Mouse (Mus musculus): Measurements from ENCODE around the gene Hoxb1. TPM values are rescaled to one million over a fixed set of nuclear protein-coding genes. Genes with fewer than 3 reads are reported as not detected.

The Hoxb1 gene
- total RNA-seq, 2 experiments from 2014 or later: not detected

DNA sequence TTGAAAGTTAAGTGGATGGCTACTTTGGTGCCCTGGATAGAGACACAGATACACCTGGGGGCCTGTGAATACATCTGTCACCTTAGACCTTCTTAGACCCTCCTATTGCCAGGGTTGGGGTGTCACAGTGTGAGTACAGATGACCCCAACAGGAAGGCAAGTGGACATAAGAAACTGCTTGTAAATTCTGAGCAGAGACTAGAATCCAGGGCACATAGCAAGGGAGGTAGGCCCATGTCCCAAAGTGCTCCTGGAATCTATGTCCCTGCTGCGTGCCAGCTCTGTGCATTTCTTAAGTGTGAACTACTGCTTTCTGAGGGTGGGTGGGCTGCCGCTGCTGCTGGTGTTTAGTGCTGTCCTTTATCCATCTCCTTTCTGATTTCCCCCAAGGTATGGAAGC lies 14.8 kb upstream of the Hoxb1 start:
- no peak for DNase-seq

DNA sequence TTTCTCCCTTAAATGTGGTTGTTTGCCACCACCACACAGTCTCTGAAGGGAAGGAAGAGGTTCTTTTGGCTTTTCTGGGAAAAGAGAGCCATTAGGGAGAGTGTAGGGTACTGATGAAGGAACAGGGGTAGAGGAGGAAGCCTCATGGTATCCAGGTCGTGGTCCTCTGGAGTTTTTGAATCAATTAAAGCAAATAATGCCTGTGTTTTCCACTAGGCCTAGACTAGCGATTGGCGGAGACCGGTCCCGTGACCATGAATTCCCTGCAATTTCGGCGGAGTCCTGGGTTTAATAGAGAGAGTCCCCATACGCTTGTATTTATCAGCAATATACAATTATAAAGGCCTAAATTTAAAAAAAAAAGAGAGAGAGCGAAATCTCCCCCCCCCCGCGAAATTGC lies 14.2 kb upstream of the Hoxb1 start:
- DNase-seq: no peak

DNA sequence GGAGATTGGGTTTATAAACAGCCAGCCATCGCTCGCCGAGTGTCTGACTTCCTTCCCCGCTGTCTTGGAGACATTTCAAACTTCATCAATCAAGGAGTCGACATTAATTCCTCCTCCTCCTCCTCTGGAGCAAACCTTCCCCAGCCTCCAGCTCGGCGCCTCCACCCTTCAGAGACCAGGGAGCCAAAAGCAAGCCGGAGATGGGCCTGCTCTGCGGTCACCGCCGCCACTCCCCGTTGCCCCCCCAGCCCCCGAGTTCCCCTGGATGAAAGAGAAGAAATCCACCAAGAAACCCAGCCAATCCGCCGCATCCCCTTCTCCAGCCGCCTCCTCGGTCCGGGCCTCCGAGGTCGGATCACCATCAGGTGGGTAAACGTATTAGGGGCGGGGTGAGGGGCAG lies 13.7 kb upstream of the Hoxb1 start:
- DNase-seq: peak; percentile 24

DNA sequence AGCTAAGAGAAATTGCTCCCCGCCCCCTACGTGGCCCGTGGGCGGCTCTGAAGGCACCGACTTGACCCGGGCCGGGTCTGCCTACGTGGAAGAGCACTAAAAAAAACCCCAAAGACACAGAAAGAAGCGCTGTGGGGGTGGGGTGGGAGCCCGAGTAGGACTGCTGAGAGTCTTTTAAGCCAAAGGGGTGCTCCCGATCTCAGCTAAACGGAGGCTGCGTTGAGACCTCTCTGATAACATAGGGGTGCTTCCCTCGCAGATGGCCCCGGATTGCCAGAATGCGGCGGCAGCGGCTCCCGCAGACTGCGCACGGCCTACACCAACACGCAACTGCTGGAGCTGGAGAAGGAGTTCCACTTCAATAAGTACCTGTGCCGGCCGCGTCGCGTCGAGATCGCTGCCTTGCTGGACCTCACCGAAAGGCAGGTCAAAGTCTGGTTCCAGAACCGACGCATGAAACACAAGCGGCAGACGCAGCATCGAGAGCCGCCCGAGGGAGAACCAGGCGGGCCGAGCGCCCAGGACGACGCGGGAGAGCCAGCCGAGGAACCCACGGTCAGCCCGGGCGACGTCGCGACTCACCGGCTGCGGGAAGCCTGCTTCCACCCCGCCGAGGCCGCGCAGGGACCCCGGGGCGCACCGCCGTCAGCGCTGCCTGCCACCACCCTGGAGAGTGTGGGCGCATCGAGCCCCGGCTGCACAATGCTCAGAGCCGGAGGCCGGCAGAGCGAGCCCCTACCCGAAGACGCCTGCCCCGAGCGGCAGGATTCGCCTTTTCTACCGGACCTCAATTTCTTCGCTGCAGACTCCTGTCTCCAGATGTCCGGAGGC lies 12.6 kb upstream of the Hoxb1 start:
- peak; percentile 33 for DNase-seq

DNA sequence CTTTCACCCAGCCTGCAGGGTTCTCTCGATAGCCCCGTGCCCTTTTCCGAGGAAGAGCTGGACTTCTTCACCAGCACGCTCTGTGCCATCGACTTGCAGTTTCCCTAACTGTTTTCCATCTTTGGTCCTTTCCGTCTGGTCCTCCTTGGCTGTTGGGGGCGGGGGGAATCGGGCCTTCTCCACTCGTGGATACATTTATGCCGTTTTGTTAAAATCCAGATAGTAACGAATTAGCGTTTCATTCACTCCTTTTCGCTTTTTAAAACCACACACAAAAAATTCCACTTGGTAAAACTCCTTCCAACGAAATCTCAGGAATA lies 12.1 kb upstream of the Hoxb1 start:
- peak; percentile 21 for DNase-seq

DNA sequence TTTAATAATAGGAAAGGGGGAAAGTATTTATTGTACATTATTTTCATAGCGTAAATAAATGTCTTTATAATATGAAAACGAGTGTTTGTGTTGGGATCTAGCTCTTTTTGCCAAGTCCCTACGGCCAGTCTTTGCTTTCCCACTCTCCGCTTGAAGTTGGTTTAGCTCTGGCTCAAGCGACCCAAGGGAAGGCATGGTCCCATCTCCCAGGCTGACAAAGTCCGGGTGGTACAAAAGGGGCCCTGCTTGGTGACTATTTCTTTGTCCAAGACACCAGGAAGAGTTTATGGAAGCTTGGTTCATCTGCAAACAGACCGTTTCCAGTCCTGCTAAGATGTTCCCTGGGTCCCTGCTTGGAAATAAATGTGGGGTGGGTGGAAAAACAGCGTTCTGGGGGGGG lies 11.6 kb upstream of the Hoxb1 start:
- DNase-seq: no peak

DNA sequence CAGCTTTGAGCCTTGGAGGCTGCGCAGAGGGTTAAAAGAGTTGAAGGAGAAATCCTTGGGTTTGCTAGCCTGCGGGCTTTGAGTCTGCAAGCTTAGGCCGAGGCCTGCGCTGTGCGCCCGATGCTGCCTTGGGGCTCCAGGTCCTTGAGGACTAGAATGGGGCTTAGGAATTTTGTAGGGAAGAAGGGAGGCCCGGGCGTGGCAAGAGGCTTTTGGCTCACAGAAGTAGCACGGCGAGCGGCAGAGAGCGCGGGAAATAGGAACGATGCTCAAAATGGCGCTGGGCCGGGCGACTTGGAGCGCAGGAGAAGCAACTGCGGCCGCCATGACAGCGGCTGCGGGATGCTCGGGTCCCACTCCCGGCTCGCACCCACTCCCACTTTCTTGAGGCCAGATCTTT lies 11.2 kb upstream of the Hoxb1 start:
- peak; percentile 22 for DNase-seq

DNA sequence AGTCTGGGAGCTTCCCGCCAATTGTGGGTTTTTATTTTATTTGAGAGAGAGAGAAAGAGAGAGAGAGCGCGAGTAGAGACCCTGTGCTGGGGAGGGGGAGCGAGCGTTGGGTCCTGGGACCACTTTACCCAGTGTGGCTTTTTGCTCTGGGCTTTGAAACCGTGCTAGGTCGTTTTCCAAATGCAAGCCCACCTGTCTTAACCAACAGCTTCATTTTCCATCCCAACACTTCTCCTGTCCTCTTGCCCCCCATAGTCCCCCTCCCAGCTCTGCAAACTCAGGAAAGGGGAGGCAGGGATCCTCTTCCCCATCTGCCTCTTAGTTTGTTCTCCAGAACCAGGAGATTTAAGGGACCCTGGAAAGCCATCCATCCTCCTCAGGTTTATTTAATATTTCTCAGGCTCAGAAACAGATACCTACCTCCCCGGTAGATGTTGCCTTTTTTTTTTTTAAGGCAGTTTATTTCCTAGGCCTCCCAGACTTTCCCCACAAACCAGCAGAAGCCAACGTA lies 10.7 kb upstream of the Hoxb1 start:
- DNase-seq: no peak

DNA sequence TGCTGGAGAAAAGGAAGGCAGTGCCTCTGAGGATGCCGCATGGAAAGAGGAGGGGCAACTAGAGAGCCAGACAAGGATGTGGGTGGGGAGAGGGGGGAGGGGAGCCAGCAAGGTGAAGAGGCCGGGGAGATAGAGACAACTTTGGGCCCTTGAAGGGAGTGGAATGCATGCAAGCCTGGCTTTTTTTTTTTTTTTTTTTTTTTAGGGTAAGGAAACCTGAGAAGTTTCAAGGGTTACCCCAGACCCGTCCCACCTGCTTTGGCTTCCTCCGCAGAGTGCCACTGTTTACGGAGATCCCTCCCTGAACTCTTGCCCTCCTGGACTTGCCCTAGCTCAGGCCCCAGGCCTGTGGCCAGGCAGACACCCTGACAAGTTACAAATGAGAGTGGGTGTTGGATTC lies 1.7 kb upstream of the Hoxb1 start:
- no peak for DNase-seq

DNA sequence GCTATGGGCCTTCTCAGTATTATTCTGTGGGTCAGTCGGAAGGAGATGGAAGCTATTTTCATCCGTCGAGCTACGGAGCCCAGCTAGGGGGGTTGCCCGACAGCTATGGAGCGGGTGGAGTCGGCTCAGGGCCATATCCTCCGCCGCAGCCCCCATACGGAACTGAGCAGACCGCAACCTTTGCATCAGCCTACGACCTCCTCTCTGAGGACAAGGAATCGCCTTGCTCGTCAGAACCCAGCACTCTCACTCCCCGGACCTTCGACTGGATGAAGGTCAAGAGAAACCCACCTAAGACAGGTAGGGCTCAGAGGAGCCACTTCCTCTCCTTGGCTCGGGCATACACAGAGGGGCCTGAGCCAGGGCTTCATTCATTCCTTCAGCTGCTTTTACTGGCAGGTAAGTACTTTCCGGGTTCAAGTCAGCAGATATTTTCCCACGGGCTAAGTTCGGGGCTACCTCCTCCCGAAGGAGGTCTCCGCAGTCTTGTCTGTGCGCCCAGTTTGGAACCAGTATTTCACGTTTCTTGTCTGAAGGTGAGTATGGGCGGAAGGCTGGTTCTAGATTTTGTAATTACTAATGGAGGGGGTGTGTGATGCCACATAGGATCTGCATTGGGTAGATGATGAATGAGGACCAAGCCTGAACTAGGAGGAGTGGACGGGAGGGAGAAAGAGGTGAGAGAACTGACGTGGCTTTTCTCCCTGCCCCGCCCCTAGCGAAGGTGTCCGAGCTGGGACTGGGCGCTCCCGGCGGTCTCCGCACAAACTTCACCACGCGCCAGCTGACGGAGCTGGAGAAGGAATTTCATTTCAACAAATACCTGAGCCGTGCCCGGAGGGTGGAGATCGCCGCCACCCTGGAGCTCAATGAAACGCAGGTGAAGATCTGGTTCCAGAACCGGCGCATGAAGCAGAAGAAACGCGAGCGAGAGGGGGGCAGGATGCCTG lies 815 bp downstream of the Hoxb1 start:
- DNase-seq: no peak

DNA sequence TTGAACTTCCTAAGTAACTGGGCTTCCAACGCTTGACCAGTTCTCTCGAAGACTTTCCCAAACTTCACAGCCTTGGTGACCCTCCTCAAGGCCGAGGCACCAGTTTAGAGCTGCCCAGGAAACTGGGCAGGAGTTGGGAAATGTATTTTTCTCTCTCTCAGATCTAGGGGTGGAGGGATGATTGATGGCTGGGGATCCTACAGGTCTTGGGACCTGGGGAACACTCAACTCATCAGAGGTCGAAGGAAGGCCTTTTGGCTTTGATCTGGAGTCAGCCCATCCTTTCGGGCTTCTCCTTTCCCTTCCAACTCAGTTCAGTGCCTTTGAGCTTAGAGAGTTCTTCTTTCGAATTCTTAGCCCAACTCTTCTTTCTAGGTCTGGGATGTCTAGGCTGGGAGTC lies 1.6 kb downstream of the Hoxb1 start:
- DNase-seq: no peak

DNA sequence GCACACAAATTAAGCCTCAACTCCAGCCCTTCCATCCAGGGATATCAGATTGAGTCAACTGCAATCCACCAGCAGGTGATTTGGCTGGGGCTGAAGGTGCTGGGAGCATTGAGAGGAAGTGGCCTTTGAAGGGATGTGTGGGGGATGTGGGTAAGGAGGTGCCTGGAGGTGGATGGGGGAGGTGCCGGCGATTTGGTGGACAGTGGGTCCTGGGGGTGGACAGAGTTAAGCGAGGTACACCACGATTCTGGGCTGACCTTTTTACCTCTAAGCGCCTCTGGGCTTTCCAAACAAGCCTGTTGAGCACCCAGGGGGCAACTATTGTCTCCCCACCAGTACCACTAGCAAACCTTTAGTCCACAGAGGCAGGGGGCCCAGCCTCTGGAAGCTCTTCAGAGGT lies 3.1 kb downstream of the Hoxb1 start:
- no peak for DNase-seq

DNA sequence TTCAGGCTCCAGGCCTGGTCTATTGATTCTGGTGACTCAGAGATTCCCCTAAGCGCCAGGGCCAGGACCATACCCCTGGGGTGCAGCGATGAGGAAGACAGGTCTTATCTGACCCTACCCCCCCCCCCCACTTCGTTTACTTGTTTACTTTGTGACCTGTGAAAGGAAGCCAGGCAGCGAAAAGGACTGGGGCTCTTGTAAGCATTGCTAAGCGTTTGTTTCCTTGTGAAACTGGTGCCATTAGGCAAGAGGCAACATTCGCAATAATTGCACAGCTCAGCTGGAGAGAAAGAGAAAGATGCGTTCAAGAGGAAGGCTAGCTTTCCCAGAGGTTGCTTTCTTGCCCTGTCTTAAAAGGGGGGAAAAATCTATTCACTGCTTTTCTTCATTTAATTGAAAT lies 3.6 kb downstream of the Hoxb1 start:
- DNase-seq: no peak

DNA sequence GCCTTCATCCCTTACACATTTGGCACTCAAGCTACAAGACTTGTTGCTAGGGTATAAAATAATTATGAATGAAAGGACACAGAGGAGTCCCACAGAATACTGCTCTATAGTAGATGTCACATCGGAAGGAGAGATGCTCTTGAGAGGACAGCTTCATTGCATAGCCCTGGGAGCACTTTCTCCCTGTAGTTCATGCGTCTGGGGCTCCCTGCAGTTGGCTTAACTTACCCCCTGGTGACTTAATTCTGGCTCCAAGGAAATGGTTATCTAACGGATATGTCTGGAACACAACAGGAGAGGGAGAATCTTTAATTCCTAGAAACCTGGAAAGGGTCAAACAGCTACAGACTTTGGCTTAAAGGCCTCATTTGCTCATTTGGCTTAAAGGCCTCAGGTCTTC lies 6.2 kb downstream of the Hoxb1 start:
- DNase-seq: no peak

DNA sequence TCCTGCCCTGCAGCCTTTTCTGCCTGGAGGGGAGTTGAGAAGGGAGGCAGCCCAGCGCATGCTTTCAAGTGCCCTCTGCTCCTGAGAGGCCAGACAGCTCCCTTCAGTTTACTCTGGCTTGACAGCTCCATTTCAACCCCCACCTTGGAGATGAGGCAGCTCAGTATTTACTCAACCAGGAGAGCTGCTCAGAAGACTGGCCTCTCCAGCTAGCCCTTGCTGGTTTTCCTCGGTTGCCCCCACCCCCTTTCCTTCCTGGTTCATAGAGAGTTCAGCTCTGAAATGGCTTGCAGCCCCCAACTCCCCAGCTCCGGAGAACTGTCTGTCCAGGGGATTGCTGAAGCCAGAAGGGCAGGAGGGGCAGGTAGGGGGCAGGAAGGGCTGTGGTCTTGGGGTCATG lies 7.0 kb downstream of the Hoxb1 start:
- no peak for DNase-seq

DNA sequence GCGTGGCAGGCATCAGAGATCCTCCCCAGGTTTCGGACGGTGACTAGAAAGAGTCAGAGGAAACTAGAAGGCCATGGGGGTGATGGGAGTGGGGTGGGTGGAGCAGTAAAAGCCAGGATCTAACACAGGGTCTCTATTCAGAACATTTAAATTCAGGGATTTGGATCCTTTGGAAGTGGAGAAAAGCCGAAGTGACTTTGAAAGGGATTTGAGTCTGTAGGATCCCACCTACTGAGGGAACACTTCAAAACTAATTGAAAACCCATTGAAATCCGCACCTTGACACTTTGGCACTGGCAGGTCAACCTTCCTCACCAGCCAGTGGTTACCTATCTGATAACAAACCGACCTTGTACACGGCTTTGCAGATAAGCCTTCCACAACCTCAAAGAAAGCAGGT lies 9.3 kb downstream of the Hoxb1 start:
- no peak for DNase-seq

DNA sequence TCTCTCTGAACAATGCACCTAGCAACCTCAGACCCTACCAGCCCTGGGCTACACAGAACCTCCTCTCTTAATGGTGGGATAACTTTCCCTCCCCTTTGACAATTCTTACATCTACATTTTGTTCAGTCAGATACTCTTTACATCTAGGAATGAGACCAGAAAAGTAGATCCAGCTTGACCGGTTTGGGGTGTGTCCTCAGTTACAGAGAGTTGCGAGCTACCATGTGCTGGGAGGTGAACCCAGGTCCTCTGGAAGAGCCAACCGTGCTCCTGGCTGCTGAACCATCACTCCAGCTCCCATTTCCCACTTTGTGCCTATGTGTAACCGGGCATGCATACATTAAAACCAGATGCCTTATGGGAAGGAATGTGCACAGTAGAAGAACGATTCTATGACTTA lies 17.8 kb downstream of the Hoxb1 start:
- no peak for DNase-seq

DNA sequence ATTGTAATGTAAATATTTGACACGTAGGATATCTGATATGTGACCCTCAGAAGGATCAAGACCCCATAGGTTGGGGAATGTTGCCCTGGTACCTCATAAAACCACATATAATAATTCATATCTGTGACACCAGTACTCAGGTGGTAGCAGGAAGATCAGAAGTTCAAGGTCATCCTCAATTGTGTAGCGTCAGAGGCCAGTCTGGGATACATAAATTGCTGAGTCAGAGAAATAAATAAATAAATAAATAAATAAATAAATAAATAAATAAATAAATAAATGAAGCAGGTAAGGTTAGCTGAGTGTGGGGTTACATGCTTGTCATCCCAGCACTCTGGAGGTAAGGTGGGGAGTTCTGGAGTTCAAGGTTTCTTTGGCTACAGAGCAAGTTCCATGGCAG lies 22.1 kb downstream of the Hoxb1 start:
- DNase-seq: no peak

DNA sequence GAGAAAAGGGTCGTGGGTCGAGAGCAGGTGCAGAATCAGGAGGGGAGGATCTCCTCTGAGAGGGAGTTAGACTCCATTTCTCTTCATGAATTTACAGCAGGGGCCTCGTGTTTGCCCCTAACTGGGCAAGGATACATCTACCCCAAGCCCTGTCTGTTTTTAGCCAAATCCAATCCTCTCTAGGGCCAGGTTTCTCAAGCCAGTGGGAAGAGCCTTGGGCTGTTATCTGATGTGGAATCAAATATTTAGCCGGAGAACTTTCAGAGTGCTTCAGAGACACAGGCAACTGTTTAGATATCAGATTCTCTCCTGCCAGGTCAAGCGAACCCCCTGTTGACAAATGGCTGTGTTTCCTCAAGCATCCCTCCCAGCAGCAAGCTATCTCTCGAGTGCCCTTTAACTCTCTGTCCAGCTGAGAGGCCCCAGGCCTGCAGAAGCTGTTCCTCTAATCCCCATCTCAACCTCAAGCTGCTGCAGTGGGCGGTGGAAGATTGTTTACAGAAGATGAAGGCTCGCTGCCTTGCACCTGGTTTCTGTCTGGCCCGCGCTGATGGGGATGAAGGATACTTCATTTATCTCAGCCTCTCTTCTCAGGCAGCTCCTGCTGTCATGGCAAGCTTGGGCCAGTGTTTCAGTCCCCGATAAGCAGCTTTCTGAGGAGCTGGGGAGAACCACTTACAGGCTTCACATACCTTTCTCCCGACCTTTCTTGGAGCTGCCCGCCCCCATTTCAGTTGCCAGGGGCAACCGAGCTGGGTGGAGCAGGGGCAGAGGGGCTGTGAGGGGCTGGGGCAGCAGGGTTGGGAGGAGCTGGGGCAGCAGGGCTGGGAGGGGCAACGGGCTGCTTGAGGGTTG lies 31.4 kb downstream of the Hoxb1 start:
- DNase-seq: no peak

DNA sequence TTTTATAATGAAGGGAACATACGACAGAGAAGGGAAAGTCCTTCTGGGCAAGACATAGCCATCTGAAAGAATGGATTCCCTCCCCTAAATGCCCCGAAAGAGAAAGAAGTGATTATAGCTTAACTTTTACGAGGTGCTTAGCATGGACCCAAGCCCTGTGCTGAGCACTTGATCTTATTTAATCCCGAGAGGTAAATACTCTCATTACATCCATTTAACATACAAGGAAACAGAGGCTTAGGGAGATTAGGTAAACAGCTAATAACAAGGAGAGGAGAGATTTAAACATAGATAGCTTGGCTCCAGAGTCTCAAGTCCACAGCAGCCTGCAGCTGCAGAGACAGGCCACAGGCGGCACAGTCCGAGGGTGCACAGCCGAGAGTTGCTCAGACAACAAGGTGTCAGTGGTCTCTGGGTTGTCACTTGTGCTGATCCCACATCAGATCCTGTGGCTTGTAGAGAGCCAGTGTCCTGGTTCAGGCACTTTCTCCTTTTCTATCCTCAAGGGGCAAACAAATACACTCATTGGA lies 32.3 kb downstream of the Hoxb1 start:
- DNase-seq: no peak

DNA sequence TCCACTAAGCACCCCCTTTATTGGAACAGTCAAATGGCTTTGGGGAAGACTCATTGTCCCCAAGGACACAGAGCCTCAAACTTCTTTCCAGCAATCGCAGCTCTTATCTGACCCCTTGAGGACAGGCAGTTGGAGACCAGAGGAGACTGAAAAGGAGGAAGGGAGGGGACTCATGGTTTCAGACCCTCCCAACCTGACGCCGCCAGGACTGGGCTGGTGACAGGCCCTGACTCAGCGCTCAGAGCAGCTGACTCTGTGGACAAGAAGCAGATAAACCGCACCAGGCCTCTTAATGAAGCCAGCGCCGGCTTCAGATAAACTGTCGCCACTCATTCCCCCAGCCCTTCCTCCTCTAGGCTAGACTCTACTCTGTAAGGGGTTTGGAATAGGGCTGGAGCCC lies 34.4 kb downstream of the Hoxb1 start:
- peak; percentile 60 for DNase-seq

DNA sequence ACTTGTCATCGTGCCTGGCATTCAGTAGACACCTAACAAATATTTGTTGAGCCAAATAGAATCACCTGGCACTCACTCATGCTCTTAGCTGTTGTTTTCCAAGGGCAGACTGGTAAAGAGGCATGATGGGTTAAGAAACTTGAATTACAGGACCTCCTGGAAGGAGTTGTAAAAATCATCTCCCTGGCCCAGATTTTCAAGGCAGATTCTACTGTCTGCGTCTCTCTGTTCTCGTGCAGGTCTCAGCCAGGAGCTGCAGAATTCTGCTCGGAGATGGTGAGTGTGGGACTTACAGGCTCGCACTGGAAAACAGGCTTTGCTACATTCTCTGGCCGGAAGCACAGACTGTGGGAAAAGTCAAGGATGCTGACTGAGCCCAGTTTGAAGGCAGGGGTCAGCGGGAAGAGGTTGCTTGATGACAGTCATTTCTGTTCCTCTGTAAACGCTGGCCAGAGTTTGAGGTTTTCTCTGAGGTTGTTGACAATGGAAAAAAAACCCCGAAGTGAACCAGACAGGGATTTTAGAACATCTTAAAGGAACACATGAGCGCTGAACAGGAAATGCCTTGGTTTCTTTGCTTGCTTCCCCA lies 38.6 kb downstream of the Hoxb1 start:
- no peak for DNase-seq
